Mouse (Mus musculus) right cerebral cortex, postnatal 36 days (tissue): ENCODE data around the gene Rapgef2.

Experiments
- DNase-seq, 2 experiments: peaks; one replicate each; pipeline ENCODE4 v3.0.0; 2022; ENCODE audit warnings: low spot score in 2 of 2, mixed read lengths in 1 of 2

Gene Rapgef2

GRCm38 (mm10) chr3:79283031-79283430 is 3.3 kb downstream of the Rapgef2 start:
- no peak for DNase-seq

DNA sequence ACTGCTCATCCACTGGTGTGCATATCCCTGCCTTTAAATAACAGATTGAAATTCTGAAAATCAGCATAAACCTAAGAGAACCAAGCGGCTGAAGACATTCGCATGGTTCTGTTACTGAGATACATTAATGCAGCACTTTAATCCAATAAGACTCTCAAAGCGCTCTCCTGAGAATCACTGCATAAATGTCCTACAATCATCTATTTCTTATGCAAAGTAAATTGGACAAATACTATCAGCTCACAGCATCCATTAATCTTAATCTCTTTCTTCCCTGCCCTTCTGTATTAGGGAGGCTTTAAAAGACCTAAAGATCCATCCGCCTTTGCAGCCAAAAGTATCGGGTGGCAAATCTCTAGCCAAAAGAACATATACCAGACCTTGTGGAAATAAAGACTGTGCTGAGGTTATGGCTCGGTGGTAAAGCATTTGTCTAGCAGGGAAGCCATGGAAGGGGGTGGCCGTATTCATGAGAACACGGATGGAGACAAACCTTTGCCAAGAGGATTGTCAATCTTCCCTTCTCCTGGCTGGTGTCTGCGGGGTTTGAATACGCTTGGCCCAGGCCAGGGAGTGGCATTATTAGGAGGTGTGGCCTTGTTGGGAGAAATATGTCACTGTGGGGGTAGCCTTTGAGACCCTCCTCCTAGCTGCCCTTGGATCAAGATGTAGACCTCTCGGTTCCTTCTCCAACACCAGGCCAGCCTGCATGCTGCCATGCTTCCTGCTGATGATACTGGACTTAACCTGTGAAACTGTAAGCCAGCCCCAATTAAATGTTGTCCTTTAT is 10.3 kb downstream of the Rapgef2 start:
- DNase-seq, result no peak

- no peak for DNase-seq
Observed at GRCm38 (mm10) chr3:79273350-79273749, 13.0 kb downstream of the Rapgef2 start.

GRCm38 (mm10) chr3:79272939-79273338 is 13.4 kb downstream of the Rapgef2 start:
- DNase-seq, result no peak

DNA sequence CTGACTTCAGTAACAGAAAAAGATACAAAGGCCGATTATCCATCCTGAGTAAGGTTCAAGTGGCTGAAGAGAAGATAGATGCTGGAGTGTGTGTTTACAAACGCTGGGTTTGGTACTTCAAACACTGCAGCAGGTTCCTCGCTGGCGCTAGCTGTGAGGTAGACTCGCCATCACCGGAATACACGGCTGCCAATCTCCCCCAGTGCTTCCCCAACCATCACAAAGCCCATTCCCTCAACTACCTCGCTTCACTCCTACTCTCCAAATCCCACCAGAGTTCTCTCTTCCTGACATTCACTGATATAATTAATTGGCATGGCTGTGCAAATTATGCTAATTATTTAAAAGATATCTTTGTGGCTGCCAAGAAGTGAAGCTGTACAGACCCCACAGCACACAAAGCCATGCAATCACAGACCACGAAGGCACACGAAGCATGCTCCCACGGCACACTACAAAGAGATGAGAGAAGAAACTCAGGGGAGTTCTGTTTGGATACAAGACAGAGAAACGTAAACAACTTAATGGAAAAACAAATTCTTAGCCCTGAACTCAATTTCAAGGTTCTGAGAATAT is 15.2 kb downstream of the Rapgef2 start:
- DNase-seq, result no peak

DNA sequence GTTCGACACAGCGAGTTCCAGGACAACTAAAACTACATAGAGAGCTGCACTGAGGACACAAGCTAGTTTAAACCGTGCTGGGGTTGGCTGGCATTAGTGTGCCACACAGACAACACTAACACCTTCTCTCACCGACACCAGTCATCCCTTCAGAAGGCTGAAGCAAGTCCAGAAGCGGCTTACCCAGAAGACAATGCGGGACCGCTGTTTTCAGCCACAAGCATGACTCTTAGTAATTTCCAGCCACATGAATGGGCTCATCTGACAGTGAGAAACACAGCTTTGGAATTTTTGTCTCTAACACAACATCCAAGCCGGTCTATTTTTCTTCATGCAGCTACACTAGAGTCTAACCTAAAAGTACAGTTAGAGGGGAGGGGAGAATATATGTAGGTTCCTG is 16.4 kb downstream of the Rapgef2 start:
- DNase-seq, result no peak

- no peak for DNase-seq
Observed at GRCm38 (mm10) chr3:79266976-79267375, 19.3 kb downstream of the Rapgef2 start.

GRCm38 (mm10) chr3:79261816-79262316 is 24.5 kb downstream of the Rapgef2 start:
- no peak for DNase-seq

GRCm38 (mm10) chr3:79254023-79254422 is 32.3 kb downstream of the Rapgef2 start:
- DNase-seq, result no peak

DNA sequence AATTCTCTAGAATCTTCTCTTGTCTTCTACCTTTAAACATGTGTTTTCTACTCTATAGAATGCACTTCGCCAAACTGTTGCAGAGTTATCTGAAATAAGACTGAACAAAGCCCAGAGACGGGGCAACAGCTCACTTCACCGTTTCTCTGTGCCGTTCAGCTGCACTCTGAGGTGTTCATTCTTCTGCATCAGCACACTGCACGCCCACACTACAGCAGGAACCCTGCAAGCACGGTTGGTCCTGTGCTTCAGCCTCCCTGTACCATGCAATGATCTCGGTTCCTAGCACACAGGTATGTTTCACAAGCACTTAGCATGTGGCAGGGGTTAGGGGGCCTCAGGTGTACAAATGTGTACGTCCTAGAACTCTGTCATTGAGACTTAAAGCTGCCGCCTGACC is 32.9 kb downstream of the Rapgef2 start:
- DNase-seq, result no peak

GRCm38 (mm10) chr3:79252921-79253394 is 33.4 kb downstream of the Rapgef2 start:
- DNase-seq, result no peak

DNA sequence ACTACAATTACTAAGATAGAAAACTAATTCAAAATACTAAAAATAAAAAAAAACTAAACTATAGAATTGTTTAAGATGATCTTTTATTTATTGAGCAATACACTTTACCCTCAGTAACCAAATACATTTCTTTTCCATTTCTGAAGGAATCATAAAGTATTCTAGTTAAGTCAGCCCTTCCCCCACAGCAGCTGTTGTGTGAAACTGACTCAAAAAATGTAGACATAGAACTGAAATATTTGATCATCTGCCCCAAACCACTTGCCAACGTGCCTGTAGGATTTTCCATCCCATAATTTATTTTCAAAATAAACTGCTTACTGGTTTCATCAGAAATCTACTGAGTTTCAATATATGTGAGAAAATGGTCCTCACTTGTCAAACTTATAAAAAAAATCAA is 36.4 kb downstream of the Rapgef2 start:
- DNase-seq, result peak; percentile 76 to 77

DNA sequence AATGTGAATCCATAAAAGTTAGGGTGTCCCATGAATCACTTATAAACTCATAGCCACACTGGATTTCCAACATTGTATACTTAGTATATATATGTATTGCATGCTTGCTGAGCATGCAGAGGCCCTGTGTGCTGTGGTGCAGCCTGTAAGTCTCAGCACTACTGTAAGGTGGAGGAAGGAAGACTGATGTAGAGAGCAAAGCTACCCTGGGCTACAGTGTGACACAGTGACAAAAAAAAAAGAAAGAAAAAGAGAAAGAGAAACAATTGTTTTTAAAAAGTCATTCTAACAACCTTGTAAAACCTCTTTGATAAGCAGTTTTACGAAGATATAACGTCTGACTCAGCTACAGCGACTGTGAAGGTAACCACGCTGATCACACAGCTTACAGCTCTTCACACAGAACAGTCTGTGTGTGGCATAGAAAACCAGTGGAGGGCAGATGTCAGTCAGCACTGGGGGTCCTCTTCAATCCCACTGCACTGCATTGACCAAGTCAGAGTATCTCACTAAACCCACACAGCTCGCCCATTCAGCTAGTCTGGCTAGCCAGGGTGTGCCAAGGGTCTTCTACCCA is 37.6 kb downstream of the Rapgef2 start:
- no peak for DNase-seq

DNA sequence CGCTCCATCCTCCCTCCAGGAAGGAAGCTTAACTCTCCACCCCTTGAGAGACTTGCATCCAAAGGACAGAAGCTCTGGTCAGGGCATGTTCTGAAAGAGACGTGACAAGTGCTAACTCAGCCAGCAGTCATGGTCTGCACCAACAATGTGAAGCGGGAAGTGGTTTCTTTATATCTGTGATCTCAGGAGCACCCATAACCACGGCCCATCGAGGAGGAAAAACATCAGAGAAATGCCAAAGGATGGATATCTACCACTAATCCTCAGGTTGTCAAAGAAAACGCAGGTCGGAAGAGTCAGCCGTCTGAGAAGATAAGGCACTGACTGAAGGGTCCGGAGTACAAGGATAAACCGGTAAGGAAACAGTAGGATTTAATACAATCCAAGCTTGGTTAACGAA is 38.1 kb downstream of the Rapgef2 start:
- DNase-seq, result no peak

DNA sequence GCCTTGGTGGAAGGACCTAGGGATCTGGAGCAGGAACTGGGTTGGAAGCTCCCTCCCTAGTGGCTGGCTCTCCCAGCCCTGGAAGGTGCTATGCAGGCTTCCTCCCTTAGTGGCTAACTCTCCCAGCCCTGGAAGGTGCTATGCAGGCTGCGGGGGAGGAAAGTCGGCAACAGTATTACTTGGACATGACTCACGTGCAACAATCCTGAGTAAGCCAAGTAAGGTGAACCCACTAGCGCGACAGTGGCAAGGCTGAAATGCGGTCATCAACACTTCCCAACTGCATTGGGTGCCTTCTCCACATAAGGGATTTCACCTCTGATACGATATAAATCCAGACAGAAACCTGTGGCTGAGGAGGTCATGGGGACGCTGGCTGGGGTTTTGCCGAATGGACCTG is 42.0 kb downstream of the Rapgef2 start:
- no peak for DNase-seq

DNA sequence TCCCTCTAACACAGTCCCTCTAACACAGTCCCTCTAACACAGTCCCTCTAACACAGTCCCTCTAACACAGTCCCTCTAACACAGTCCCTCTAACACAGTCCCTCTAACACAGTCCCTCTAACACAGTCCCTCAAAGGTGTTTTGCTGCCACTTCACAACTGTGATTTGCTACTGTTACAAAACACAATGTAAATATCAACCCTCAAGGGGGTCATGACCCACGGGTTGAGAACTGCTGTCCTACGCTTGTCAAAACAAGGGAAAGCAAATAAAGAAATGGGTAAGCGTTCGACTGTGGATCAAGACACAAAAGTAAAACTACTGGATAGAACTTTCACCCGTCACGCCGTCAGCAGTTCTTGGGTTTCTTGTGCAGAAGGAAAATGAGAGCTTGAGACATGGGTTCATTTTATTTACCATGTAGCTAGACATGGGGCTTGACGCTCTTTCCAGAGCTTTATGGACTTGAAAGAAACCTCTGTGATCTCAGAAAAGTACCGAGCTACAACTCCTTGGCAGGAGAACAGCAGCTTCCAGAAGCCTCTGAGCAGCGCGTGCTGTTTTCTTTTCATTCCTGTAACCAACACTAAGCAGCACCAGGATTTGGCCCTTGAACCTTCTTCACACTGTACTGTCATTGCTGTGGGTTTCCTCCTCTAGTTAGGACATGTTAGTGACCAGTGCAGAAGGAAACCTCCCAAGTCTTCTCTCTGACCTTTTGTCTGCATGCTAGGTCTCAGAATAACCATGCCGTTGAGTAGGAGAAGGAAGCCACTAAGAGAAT is 43.2 kb downstream of the Rapgef2 start:
- no peak for DNase-seq

DNA sequence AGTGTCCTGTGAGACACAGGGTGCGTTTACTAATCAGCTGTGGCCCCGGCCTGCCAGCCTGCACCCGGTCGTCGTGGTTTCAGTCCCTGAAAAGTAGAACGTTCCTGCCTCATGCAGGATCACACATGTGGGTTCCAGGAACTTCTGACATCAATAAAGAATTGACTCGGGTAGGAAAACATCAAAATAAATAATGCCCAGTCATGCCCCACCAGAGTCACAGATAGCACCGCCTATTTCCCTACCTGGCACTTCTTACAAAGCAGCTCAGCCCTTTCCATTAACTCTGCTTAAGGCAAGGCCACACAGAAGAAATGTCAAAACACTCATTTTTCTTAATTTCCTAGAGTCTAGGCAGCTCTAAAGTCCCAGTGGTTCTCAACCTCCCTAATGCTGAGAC is 44.0 kb downstream of the Rapgef2 start:
- no peak for DNase-seq

GRCm38 (mm10) chr3:79239066-79239462 is 47.3 kb downstream of the Rapgef2 start:
- no peak for DNase-seq

DNA sequence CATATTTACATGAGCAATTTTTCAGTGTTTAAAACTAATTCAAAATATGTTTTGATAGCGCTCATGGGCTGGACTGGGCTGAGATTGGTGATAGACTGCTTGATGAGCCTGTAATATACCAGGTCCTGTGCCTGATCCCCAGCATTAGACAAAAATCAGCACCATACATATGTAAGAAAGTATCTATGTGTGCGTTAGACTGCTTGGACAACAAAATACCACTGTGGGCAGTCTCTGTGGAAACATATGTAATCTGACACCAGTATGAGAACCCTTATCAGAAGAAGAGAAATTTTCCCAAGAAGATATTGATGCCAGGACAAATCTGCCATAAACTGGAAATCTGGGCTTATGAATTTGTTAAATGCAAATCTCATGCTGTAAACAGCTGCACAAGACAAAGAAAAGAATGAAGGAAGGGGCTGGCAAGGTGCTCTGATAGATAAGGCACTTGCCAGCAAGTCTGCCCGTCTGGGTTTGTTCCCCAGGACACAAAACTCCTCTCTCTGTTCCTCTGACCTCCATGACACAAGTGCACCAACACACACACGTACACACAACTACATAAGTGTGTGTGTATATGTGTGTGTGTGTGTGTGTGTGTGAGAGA is 47.8 kb downstream of the Rapgef2 start:
- DNase-seq, result no peak

DNA sequence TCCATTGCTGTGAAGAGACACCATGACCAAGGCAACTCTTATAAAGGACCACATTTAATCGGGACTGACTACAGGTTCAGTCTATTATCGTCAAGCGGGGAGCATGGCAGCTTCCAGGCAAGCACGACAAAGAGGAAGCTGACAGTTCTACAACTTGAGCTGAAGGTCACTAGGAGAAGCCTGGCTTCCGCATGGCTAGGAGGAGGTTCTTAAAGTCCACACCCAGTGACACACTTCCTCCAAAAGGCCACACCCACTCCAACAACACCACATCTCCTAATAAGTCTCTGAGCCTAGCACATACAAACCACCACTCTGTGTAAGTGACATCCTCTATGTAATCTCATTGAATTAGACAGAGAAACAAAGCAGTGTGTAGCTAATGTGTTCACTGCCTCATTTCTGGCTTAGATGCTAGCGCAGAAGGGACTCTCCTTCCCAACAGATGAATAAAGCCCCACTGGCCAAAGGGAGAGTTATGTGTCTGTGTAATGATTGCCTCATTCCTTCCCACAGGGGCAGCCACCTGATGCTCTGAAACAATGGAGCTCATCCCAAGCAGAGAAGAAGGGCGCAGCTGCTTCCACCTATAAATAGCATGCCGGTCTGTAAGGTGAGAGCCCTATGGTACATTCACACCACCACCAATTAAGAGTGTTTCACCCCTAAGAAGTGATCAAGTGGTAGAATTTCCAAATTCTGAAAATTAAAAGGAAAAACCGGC is 48.5 kb downstream of the Rapgef2 start:
- no peak for DNase-seq

DNA sequence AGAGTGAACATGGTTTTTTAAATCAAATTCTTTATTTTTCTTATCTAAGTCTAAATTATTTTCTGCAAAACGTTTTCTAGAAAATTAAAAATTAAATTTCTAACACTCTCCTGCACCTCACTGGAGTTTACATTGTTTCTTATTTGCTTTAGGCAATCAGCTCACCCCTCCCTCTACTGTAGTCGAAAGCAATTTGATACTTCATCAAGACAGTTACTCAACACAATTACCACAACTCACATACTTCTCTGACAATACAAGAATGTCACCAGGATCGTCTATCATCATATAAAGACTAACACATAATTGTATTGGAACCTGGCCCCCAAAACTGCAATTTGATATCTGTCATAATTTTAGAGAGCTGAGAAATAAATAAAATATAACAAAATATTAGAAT is 51.8 kb downstream of the Rapgef2 start:
- no peak for DNase-seq
